Mouse (Mus musculus) testis, adult 2 months (tissue): Measurements from ENCODE around the gene Abcd2. TPM values are rescaled to one million over a fixed set of nuclear protein-coding genes. Genes with fewer than 3 reads are reported as not detected.

Experiments used
- H3K27ac ChIP-seq: fragments of 200-500 bp; 2 replicates; pipeline ENCODE4 v1.5.1; 2012; ENCODE audit warnings: low read depth, low read length; ENCODE audit not compliant: control insufficient read depth, insufficient read depth
- H3K27me3 ChIP-seq: fragments of 200-500 bp; 2 replicates; pipeline ENCODE4 v1.6.1; 2012; ENCODE audit warnings: mild to moderate bottlenecking, low read length, moderate library complexity; ENCODE audit not compliant: control insufficient read depth, insufficient read depth
- H3K36me3 ChIP-seq: fragments of 200-500 bp; 2 replicates; pipeline ENCODE4 v1.6.1; 2012; ENCODE audit warnings: mild to moderate bottlenecking, low read length; ENCODE audit not compliant: control insufficient read depth, insufficient read depth
- H3K4me1 ChIP-seq: fragments of 200-500 bp; 2 replicates; pipeline ENCODE4 v1.6.1; 2012; ENCODE audit warnings: low read length; ENCODE audit not compliant: control insufficient read depth, insufficient read depth
- H3K4me3 ChIP-seq: fragments of 200-500 bp; 2 replicates; pipeline ENCODE4 v1.5.1; 2012; ENCODE audit warnings: low read depth, mild to moderate bottlenecking, low read length, moderate library complexity, mixed read lengths; ENCODE audit not compliant: control insufficient read depth
- CTCF ChIP-seq: fragments of 200-500 bp; IDR thresholded peaks from 2 replicates; pipeline ENCODE4 v1.5.1; 2012; ENCODE audit warnings: low read depth, mild to moderate bottlenecking, inconsistent platforms, low read length, moderate library complexity; ENCODE audit not compliant: control insufficient read depth, insufficient read depth, insufficient replicate concordance
- POLR2A ChIP-seq: fragments of 200-500 bp; IDR thresholded peaks from 2 replicates; pipeline ENCODE4 v1.6.1; 2012; ENCODE audit warnings: low read depth, mild to moderate bottlenecking, inconsistent platforms, low read length, moderate library complexity; ENCODE audit not compliant: control insufficient read depth
- polyA plus RNA-seq: library from polyadenylated mRNA; depleted of rRNA; stranded (reverse); fragments of >200 nt; gene quantifications from 2 replicates; pipeline ENCODE4 v1.2.3, GENCODE M21; 2012

Gene Abcd2
- polyA plus RNA-seq, 1 experiment: 1.0 TPM

- Histone ChIP-seq H3K36me3 (no peaks in the 10 kb centered on the region), H3K4me1 (no peaks in the 10 kb centered on the region), H3K4me3 (no peak overlapping the region), H3K27me3 (no peaks in the 10 kb centered on the region), H3K27ac (no peak overlapping the region)
- TF ChIP-seq CTCF: no peak
- no peak for TF ChIP-seq POLR2A
Measured at GRCm38 (mm10) chr15:91152592-91152991, 39.0 kb downstream of the Abcd2 start.

DNA sequence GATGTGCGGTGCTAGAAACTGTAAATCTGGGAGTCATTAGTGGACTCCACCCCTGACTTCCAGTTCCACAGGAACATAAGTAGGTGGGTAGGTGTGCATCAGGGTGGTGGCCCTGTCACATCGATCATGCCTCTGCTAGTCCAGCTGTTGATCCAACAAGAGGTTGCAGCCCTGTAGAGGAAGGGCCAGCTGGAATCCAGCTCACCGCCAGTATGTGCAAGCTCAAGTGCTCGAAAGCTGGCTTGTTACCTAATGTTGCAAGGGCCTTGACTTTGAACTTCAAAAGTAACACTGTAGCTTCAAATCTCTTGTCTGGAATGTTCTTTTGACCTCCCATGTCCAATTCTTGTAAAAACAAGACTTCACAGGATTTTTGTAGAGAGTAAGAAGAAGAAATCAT is 67.0 kb downstream of the Abcd2 start:
- Histone ChIP-seq H3K4me3 (no peak overlapping the region), H3K36me3 (no peaks in the 10 kb centered on the region), H3K4me1 (no peaks in the 10 kb centered on the region), H3K27me3 (no peaks in the 10 kb centered on the region), H3K27ac (no peak overlapping the region)
- no peak for TF ChIP-seq POLR2A
- TF ChIP-seq CTCF: no peak

- H3K4me1 ChIP-seq: no peaks in the 10 kb centered on the region
- no peaks in the 10 kb centered on the region for H3K36me3 ChIP-seq
- no peak overlapping the region for H3K27ac ChIP-seq
- no peaks in the 10 kb centered on the region for H3K27me3 ChIP-seq
- no peak overlapping the region for H3K4me3 ChIP-seq
- TF ChIP-seq CTCF (no peak), POLR2A (no peak)
Measured at GRCm38 (mm10) chr15:91112555-91113209, 78.9 kb downstream of the Abcd2 start.

- H3K4me1 ChIP-seq: no peaks in the 10 kb centered on the region
- no peak for TF ChIP-seq POLR2A
- TF ChIP-seq CTCF: no peak
- H3K36me3 ChIP-seq: no peaks in the 10 kb centered on the region
- H3K27ac ChIP-seq: no peak overlapping the region
- H3K4me3 ChIP-seq: no peak overlapping the region
- H3K27me3 ChIP-seq: no peaks in the 10 kb centered on the region
Measured at GRCm38 (mm10) chr15:91108102-91108659, 83.4 kb downstream of the Abcd2 start.

- no peak overlapping the region for H3K4me3 ChIP-seq
- H3K36me3 ChIP-seq: no peaks in the 10 kb centered on the region
- no peaks in the 10 kb centered on the region for H3K4me1 ChIP-seq
- TF ChIP-seq CTCF (no peak), POLR2A (no peak)
- no peak overlapping the region for H3K27ac ChIP-seq
- H3K27me3 ChIP-seq: no peaks in the 10 kb centered on the region
Measured at GRCm38 (mm10) chr15:91104934-91105333, 86.7 kb downstream of the Abcd2 start.

DNA sequence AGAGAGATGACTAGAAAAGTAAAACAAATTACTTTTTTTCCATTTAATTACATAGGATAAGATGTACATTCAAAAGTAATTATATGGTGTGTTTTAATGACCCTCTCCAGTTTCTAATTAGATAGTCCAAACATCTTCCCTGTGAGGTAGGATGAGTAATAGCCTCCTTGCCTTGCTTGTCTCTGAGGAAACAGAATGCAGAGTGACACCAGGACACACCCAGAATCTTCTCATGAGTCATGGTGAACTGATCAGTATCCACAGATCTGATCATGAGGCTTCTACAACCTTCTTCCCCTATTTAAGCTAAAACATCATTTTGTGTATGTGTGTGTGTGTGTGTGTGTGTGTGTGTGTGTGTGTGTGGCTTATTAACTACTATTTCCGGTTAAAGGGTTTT is 87.3 kb downstream of the Abcd2 start:
- no peak overlapping the region for H3K27ac ChIP-seq
- H3K27me3 ChIP-seq: no peaks in the 10 kb centered on the region
- no peak overlapping the region for H3K4me3 ChIP-seq
- TF ChIP-seq POLR2A (no peak), CTCF (no peak)
- H3K36me3 ChIP-seq: no peaks in the 10 kb centered on the region
- H3K4me1 ChIP-seq: no peaks in the 10 kb centered on the region

GRCm38 (mm10) chr15:91103814-91104213 is 87.8 kb downstream of the Abcd2 start:
- TF ChIP-seq CTCF (no peak), POLR2A (no peak)
- H3K4me1 ChIP-seq: no peaks in the 10 kb centered on the region
- no peak overlapping the region for H3K4me3 ChIP-seq
- no peaks in the 10 kb centered on the region for H3K36me3 ChIP-seq
- H3K27me3 ChIP-seq: no peaks in the 10 kb centered on the region
- no peak overlapping the region for H3K27ac ChIP-seq

- Histone ChIP-seq H3K27me3 (no peaks in the 10 kb centered on the region), H3K4me3 (no peak overlapping the region), H3K27ac (no peak overlapping the region), H3K36me3 (no peaks in the 10 kb centered on the region), H3K4me1 (no peaks in the 10 kb centered on the region)
- TF ChIP-seq POLR2A (no peak), CTCF (no peak)
Measured at GRCm38 (mm10) chr15:91103305-91103704, 88.3 kb downstream of the Abcd2 start.
